Mouse (Mus musculus) B cell, adult 2 months (primary cell): ENCODE results near the gene Hs1bp3.

Source experiments
- DNase-seq, 2 experiments: peaks; one replicate each; pipeline ENCODE4 v3.0.0; 2022

The Hs1bp3 gene

GRCm38 (mm10) chr12:8365336-8365735, 52.1 kb downstream of the Hs1bp3 start:
- no peak for DNase-seq

- no peak for DNase-seq
These were observed 52.8 kb downstream of the Hs1bp3 start for GRCm38 (mm10) chr12:8365905-8366576.

DNA sequence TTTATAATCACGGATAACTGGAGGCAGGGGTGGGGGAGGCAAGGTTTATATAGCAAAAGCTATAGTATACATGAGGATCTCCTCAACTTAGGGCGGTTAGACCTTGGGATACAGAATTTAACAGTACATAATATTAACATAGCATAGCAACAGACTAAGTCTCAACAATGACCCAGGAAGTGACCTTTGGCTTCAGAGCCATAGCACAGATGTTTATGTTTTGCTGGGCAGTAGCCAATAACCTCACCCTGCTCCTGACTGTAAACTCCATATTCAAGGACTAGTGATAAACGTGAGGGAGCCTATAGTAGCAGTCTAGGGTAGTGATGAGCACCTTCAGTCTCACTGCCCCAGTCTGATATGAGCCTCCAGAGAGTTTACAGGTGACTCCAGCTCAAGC, 53.5 kb downstream of the Hs1bp3 start:
- DNase-seq = no peak

DNA sequence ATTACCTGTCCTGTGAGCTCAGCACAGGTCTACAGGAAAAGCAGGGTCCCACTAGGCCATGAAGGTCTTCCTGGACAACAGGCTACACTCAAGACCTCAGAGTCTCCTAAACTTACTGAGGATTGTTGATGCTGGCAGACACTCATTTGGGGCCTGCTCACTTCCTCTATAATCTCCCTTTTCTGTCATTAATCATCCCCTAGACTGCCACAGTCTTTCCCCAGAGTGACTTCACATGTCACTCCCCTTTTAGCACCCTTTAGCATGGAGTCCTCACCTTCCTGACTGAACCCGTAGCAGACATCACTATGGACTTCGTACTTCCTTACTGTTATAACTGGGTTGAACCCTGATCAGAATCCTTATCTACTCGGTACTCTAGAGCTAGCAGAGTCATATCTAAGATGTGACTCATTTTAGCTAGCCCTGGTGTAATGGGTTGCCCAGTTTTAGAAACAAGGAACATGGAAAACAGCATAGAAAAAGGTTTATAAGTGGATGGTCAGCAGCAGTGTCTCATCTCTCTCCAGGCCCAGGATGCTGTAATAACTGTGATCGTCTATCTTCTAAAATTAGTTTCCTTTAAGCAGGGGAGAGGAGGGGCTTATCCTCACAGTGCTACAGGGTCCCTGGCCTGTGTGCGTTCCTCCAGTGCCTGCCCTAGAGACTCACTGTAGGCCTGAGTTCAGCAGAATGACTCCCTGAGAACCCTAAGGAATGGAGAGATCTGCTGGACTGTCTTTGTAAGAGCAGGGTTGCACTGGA, 58.7 kb downstream of the Hs1bp3 start:
- DNase-seq = no peak

DNA sequence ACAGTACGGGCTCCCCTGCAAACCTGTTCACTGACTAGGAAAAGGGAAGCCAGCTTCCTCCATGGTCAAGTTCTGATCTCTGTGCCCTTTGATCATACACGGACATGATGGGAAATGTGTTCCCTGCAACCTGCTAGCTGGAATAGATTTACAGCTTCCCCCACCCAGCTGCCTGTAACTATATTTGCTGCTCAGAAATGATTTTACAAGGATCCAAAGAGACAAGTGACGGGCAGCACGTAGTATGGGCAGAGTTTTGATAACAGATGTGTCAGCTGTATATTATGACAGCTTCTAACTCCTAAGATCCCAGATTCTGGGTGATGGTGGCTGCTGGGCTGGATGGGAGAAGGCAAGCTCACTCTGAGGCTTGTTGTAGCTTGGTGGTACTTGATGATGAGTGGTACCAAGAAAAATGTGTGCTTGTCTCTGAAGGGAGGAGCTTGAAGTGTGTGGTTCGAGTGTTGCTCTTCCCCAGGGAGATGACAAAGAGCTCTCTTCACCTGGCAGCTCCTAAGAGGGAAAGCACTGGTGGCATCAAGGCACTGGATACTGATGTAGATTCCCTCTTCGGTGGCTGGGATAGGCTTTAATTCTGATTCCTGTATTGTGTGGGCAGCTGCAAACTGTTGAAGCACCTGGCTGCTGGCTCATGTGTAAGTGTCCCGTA, 59.4 kb downstream of the Hs1bp3 start:
- no peak for DNase-seq

DNA sequence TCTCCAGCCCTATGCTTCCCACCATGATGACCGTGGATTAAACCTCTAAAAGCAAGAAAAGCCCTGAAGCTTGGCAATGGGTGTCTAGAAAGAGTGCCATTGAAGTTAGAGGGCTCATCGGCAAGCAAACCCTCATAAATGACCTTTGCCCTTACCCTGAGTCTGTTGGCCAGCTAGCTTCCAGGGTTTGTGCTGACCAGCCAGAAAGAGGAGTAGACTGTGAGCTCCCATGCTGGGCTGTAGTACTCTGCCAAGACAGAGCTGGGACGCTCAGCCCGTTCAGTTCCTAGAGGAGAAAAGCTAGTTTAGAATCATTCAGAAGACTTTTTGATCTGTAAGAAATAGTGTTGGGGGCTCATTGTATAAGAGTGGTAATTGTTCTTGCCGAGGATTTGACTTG, 60.5 kb downstream of the Hs1bp3 start:
- DNase-seq = no peak

GRCm38 (mm10) chr12:8377169-8377568, 63.9 kb downstream of the Hs1bp3 start:
- DNase-seq = no peak

GRCm38 (mm10) chr12:8377955-8378620, 64.9 kb downstream of the Hs1bp3 start:
- DNase-seq = no peak

DNA sequence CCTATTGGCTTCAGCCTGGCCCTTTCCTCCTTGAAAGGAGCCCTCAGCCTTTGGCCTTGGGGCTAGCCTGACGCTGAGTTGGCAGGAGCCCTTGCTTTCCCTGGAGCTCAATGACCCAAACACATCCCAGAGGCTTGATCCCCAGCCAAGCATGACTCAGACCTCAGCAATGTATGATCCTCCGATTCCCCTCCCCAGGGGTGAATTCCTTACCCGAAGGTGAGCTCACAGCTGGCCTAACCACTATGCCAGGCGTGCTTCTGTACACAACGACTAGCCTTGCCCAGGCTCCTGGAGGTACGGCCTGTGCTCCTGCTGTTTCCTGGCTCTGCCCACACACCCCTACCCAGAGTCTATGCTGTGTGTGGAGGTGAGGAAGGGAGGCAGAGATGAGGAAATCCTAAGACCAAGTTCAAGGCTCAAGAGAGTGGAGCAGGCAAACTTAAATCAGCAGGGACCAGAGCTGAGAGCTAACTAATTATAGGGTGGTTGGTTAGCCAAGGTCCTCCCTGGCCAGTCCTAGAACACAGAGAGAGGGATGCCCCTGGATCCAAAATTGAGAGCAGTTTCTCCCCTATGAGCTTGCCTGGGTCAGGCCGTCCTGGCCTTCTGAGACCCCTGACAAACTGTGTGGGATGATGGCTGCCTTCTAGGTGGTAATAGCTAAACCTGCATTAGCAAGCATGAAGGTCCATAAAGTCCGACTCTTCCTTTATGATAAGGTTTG, 66.7 kb downstream of the Hs1bp3 start:
- DNase-seq = no peak

GRCm38 (mm10) chr12:8380944-8381343, 67.7 kb downstream of the Hs1bp3 start:
- no peak for DNase-seq

DNA sequence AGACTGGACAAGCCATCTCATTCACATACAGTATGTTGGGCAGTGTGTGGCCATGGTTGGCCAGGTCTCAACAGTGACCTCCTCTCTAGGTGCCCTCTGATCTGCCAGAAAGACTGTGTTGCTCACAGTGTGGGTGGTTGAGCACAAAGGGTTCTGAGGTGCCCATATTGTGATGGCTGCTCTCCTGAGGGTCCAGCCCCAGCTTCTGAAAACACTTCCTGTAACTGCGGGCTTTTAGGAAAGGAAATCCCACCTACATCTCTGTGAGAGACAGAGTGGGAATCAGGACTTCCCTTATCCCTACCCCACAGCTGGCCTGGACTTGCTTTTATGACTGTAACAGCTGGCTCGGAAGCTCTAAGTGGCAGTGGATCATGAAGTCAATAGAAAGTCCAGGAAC, 68.7 kb downstream of the Hs1bp3 start:
- DNase-seq = no peak

- DNase-seq = no peak
These were observed 70.6 kb downstream of the Hs1bp3 start for GRCm38 (mm10) chr12:8383822-8384221.

DNA sequence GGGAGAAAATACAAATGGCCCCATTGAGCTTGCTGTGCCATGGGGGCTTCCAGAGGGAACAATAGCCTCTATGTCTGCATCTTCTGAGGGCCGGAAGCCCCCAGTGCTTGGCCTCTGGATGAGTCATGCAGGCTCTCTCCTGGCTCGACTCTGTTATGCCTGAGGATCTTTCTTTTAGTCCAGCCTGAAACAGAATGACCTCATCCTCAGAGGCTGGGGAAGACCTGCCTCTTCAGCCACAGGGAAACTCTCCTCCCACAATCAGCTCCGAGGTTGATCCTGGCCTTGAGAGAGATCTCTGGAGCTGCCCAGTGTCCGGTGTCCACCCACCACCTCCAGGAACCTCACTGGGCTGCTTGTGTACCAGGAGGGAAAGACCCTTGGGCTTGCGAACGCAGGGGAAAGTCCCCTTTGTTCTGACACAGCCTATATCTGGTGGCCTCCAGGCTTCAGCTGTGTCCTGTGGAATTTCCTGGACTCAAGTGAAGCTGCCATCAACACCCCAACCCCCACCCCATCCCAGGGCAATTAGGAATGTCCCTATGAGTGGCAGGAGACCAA, 73.3 kb downstream of the Hs1bp3 start:
- DNase-seq = no peak

DNA sequence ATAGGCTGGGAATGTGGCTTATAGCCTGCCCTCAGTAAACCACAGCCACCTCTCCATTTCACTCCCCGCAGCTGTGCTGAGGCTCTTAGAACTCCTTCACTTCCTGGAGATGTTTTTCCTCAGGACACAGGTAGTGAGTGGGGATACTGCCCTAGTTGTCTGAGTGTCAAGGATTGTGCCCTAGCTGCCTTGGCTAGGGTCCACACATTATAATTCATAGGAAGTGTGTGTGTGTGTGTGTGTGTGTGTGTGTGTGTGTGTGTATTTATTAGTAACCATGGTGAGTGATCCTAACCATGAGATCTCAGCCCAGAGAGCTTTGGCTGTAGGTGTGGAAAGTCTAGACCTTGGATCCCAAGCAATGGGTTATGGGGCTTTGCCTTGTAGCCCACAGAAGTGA, 74.0 kb downstream of the Hs1bp3 start:
- no peak for DNase-seq

GRCm38 (mm10) chr12:8388529-8389414, 75.5 kb downstream of the Hs1bp3 start:
- no peak for DNase-seq

DNA sequence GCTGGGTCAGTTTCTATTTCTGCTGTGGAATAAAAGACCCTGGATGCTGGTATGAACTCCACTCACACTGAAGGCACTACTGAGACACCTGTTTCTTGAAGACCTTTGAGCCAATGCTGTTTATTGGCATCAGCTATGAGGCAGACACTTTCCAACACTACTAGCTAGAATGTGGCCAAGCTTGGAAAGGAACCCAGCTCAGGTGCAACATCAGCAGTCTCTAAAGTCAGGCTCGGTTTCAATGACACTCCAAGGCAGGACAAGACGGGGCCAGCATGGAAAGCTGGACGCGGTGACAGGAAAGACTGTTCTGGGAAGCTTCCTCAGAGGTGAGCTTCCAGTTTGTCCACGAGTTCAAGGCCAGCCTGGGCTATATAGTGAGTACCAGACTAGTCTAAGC, 80.0 kb downstream of the Hs1bp3 start:
- DNase-seq = no peak
